Mouse (Mus musculus): ENCODE measurements at regions not wholly inside any gene's neighbourhood (a gene's known extent, or its start where the extent isn't known, plus 50 kb on each side); places are given as distances from the start of the nearest gene placed in this dataset.
A peak's percentile ranks its signal among the peaks of the same experiment; 100 is the strongest.

GRCm38 (mm10) chr14:100792094-100792493 lies 408.0 kb downstream of the Prr30 start:
- no peak for DNase-seq (ENCODE audit: low read depth, low spot score)

GRCm38 (mm10) chr14:100781882-100782281 lies 418.2 kb downstream of the Prr30 start:
- no peak for DNase-seq (ENCODE audit: low read depth, low spot score)

GRCm38 (mm10) chr14:100753951-100754350 lies 446.2 kb downstream of the Prr30 start:
- peak; percentile 78 for DNase-seq (ENCODE audit: low read depth, low spot score)

GRCm38 (mm10) chr14:100752746-100753145 lies 447.4 kb downstream of the Prr30 start:
- peak; percentile 55 for DNase-seq (ENCODE audit: low read depth, low spot score)

- DNase-seq (ENCODE audit: low read depth, low spot score) = peak; percentile 79
Observed at GRCm38 (mm10) chr14:100749737-100750541, 450.2 kb downstream of the Prr30 start.

GRCm38 (mm10) chr14:100735276-100735675 lies 450.8 kb upstream of the Klf12 start:
- DNase-seq (ENCODE audit: low read depth, low spot score) = no peak

- no peak for DNase-seq (ENCODE audit: low read depth, low spot score)
Observed at GRCm38 (mm10) chr14:100728433-100728832, 444.0 kb upstream of the Klf12 start.

- no peak for DNase-seq (ENCODE audit: low read depth, low spot score)
Observed at GRCm38 (mm10) chr14:100727701-100728100, 443.2 kb upstream of the Klf12 start.

GRCm38 (mm10) chr14:100724962-100725361 lies 440.5 kb upstream of the Klf12 start:
- no peak for DNase-seq (ENCODE audit: low read depth, low spot score)

GRCm38 (mm10) chr14:100720667-100721066 lies 436.2 kb upstream of the Klf12 start:
- DNase-seq (ENCODE audit: low read depth, low spot score) = no peak

- no peak for DNase-seq (ENCODE audit: low read depth, low spot score)
Observed at GRCm38 (mm10) chr14:100714952-100715351, 430.5 kb upstream of the Klf12 start.

GRCm38 (mm10) chr14:100713999-100714471 lies 429.6 kb upstream of the Klf12 start:
- DNase-seq (ENCODE audit: low read depth, low spot score) = no peak

- DNase-seq (ENCODE audit: low read depth, low spot score) = no peak
Observed at GRCm38 (mm10) chr14:100713592-100713991, 429.1 kb upstream of the Klf12 start.

GRCm38 (mm10) chr14:100665361-100665955 lies 381.0 kb upstream of the Klf12 start:
- no peak for DNase-seq (ENCODE audit: low read depth, low spot score)

- no peak for DNase-seq (ENCODE audit: low read depth, low spot score)
Observed at GRCm38 (mm10) chr14:100664180-100664579, 379.7 kb upstream of the Klf12 start.

GRCm38 (mm10) chr14:100642076-100642475 lies 357.6 kb upstream of the Klf12 start:
- DNase-seq (ENCODE audit: low read depth, low spot score) = no peak

- DNase-seq (ENCODE audit: low read depth, low spot score) = no peak
Observed at GRCm38 (mm10) chr14:100634521-100634920, 350.0 kb upstream of the Klf12 start.

GRCm38 (mm10) chr14:100631676-100632075 lies 347.2 kb upstream of the Klf12 start:
- no peak for DNase-seq (ENCODE audit: low read depth, low spot score)

GRCm38 (mm10) chr14:100630197-100630596 lies 345.7 kb upstream of the Klf12 start:
- peak; percentile 11 for DNase-seq (ENCODE audit: low read depth, low spot score)

- no peak for DNase-seq (ENCODE audit: low read depth, low spot score)
Observed at GRCm38 (mm10) chr14:100627523-100627922, 343.0 kb upstream of the Klf12 start.

- no peak for DNase-seq (ENCODE audit: low read depth, low spot score)
Observed at GRCm38 (mm10) chr14:100619656-100620030, 335.2 kb upstream of the Klf12 start.

GRCm38 (mm10) chr14:100618793-100619655 lies 334.5 kb upstream of the Klf12 start:
- no peak for DNase-seq (ENCODE audit: low read depth, low spot score)

Measured in ES-CJ7 (cell line).